Mouse (Mus musculus) spleen, postnatal 4 days (tissue): Measurements from ENCODE around the gene Zfp444.

Source experiments
- DNase-seq, 2 experiments: peaks; one replicate each; pipeline ENCODE4 v3.0.0; 2022; ENCODE audit warnings: low spot score in 2 of 2

Gene Zfp444

DNA sequence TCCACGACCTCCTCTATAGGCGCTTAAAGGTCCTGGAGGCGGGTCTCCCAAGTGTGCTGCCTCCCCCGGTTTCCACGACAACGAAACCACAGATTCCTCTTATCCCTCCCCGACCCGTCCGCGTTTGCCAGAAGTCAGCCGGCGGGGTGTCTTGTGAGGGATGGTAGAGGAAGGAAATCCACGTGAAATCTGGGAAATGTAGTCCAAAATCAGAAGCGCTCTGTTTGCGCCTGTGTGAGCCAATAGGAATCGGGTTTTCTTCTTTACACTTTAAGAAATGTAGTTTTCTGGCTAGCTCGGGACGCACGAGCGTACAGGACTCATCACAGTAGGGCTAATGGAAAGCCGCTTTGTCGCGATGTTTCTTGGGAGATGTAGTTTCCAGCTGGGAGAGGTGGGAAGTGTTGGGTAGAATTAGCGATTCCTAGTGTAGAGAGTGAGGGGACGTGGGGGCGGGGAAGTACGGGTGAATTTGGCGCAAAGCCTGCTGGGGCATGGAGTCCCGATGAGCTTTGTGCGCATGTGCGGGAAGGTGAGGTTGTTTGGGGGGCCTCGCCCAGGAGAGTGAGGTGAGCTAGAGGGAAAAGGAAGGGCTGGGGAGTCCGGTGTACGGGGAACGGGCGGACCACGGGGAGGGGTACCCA is at the start of gene Zfp444:
Zfp444 (plus strand) TSS at position 221 of the 644 bp plus-strand sequence.
- peak; percentile 91 to 94 for DNase-seq

DNA sequence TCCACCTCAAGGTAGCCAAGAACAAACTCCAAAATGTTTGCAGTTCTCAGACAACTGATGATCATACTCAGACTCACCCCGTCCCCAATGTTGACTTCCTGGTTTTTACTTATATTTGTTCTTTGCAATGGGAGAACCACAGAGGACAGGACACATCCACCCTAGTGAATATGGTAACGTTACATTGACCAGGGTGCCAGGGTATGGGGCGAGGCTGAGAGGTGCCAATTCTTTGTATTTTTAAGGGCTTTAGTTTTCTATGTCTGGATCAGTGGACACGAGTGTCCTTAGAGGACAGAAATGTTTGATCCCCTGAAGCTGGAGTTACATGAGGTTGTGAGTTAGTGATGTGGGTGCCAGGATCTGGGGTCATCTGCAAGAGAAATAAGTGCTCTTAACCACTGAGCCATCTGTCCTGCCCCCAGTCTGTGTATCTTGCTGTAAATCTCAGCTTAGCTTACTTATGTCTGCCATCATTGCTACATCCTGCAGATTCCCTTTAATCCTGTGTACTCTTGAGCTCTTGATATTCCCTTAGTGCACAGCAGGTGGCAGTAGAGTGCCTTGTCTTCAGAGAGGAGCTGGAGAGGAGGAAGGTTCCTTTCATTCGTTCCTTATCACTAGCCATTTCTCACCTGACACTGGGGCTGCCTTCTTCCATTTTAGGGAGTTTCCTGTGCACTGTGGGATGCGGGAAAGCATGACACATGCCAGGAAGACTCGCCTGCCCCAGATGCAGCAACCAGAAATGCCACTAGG is 45.2 kb upstream of the Zfp444 start:
- DNase-seq = peak; percentile 63 to 82

GRCm38 (mm10) chr7:6130346-6130745 is 41.7 kb upstream of the Zfp444 start:
- DNase-seq = no peak

- DNase-seq = no peak
Observed at GRCm38 (mm10) chr7:6132646-6133045, 39.4 kb upstream of the Zfp444 start.

GRCm38 (mm10) chr7:6136497-6136896 is 35.5 kb upstream of the Zfp444 start:
- no peak for DNase-seq

GRCm38 (mm10) chr7:6139295-6139694 is 32.7 kb upstream of the Zfp444 start:
- no peak for DNase-seq

DNA sequence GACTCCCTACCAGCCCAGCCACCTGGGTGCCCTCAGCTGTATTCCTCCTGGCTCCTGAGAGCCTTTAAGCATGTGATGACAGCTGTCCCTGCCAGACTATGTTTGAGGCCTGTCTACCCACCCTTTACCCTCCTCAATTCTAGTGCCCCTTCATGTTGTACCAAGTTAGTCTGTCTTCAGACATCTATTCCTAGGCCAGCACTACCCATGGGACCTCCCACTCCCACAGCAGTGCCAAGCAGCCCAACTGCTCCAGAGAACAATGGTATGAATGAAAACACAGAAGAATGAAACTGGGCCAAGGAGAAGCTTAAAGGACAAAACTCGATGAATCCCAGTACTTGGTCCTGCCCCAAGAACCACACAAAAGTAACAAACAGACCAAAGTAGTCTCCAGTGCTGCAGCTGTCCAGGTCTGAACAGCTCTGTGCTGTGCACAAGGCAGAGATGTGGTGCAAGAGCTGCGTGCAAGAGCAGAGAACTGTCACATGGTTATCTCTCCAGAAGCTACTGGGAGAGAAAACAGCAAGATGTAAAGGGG is 28.0 kb upstream of the Zfp444 start:
- DNase-seq = no peak

GRCm38 (mm10) chr7:6145423-6146188 is 26.4 kb upstream of the Zfp444 start:
- DNase-seq = no peak

GRCm38 (mm10) chr7:6146194-6146981 is 25.6 kb upstream of the Zfp444 start:
- no peak for DNase-seq

DNA sequence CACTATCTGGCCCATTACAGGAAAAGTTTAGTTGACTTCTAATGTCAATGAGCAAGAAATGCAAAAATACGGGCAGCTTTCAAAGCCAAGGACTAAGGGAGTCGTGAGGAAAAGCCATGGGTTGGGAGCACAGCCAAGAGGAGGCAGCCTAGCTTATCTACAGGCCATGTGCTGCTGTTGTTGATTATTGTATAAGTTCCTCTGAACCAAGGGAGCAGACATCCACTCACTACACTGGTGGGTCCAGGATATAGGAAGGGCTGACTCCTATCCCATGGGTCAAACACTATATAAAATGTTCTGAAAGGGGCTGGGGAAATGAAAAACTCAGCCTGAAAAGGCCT is 25.1 kb upstream of the Zfp444 start:
- no peak for DNase-seq

DNA sequence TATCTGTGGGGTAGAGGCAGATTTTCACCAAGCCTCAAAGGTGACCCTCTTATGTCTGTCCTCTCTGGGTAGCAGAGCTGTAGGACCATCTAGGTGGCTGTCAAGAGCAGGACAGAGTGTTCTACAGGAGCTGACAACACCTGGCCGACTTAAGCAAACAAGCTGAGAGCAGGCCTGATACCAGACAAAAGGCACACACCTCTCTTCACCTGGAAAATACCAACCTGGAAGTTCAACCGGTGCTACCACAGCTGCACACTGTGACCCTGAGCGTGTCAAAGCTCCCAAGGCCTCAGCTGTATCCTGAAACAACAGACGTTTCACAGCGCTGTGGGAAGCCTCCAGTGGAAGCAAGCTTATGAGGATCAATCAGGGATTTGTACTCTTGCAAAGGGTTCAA is 24.3 kb upstream of the Zfp444 start:
- no peak for DNase-seq

DNA sequence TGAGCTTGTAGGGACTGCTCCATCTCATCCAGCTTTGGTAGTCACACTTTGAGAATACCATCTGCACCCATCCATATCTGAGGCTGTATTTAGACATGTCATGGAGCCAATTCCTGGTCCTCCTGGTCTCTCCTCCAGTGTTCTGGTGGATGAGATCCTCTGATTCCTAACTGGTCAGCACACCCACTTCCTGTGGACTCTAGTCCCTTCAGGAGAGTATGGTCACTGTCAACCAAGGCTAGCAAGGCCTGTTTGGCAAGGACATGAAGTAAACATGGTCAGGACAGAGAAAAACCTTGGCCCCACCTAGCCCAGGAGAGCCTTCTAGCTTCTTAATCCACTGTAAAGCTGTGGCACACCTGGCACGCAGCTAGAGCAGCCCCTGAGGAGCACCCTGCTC is 20.8 kb upstream of the Zfp444 start:
- no peak for DNase-seq

DNA sequence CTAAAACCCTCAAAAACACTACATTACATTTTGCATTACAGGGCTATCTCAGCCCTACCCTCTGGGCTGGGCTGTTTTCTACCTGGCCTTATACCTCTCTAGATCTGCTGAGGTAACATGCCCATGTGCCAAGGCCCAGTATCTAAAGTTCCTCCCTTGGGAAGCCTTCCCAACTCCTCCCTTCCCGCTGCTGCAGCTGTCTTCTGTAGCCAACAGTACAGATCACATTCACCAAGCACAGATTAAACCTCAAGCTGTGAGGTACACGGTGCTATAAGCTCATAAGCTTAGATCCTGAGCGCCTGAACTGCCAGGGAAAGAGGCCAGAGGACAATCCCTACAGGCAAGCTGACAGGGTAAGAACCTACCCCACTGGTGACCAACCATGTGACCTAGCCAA is 20.0 kb upstream of the Zfp444 start:
- no peak for DNase-seq

GRCm38 (mm10) chr7:6153131-6153530 is 18.9 kb upstream of the Zfp444 start:
- DNase-seq = no peak

- no peak for DNase-seq
Observed at GRCm38 (mm10) chr7:6154164-6154563, 17.9 kb upstream of the Zfp444 start.

- DNase-seq = peak; percentile 72 to 90
Observed at GRCm38 (mm10) chr7:6155031-6155872, 16.8 kb upstream of the Zfp444 start.

DNA sequence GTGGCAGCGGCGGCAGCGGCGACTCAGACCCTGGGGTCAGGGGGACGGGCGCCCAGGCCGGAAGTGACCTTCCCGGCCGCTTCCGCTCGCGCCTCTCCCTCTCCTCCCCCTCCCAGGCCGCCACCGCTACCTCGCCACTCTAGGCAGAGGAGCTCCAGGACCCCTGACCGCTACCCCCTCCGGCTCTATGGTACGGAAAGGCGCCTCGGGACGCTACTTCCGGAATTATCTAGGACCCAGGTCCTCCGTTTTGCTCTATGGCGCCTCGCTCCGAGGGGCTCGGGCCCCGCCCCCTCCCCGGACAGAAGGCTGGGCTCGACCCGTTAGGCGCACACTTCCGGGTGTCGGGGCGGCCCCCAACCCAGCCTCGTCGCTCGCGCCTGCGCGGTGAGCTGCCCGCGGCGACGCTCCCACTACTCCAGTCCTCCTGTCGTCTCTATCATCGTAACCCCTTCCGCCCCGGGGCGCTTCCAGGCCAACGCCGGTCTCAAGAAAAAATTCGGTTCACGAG is 16.1 kb upstream of the Zfp444 start, which contains the start of gene Zfp787:
Zfp787 (minus strand) TSS at position 97 of the 511 bp plus-strand sequence.
- peak; percentile 89 to 93 for DNase-seq

DNA sequence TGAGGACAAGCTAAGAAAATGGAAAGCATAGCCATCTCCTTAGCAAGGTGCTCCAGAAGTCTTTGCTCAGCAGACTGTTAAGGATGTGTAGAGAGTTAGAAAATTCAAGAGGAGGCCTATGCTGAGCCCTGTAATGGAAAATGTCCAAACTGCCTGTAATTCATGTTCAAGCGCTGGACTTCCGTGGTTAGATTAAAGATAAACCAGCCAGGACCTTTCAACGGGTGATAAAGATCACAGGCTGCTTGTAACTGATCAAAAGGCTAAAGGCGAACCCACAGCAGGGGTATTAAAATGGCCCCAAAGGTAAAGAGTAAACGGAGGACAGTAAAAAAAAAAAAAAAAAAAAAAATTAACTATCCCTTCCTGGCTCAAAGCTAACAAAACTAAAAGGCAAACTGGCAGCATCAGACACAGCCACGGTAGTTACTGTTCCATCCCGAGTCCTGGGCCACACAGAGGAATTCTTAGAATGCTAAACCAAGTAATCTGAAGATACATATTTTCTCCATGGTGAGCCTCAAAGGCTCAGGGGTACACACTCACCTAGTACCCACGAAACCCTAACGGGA is 15.0 kb upstream of the Zfp444 start:
- no peak for DNase-seq

DNA sequence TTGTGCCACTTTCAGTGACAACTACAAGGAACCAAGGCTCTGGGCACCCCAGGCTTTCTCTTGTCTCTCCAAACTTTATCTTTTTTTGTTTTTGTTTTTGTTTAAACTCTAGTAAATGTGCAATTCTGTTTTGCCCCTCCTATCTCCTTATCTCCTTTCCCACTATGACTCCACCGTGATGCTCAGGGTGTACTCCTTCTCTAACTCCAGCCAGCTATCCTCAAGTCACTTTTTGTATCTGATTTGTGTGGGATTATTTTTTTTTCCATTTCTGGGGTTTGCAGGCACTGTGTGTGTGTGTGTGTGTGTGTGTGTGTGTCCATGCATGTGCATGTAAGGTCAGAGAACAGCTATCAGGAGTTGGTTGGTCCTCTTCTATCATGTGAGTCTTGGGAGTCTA is 14.5 kb upstream of the Zfp444 start:
- no peak for DNase-seq

GRCm38 (mm10) chr7:6159604-6160003 is 12.4 kb upstream of the Zfp444 start:
- DNase-seq = no peak
